Mouse (Mus musculus) E14TG2a.4 (cell line): ENCODE data around the gene Mkrn1.

Experiments
- H3K27me3 ChIP-seq: 2 replicates; pipeline ENCODE4 v1.6.1; 2014; ENCODE audit warnings: low read length, control low read depth; ENCODE audit not compliant: insufficient read depth
- H3K36me3 ChIP-seq: 2 replicates; pipeline ENCODE4 v1.6.1; 2014; ENCODE audit warnings: low read length, control low read depth; ENCODE audit not compliant: insufficient read depth
- H3K4me1 ChIP-seq: replicated peaks from 2 replicates; pipeline ENCODE4 v1.6.1; 2014; ENCODE audit warnings: low read depth, low read length, control low read depth
- H3K4me3 ChIP-seq: replicated peaks from 2 replicates; pipeline ENCODE4 v1.5.1; 2014; ENCODE audit warnings: mild to moderate bottlenecking, low read length
- H3K9me3 ChIP-seq: 2 replicates; pipeline ENCODE4 v1.6.1; 2014; ENCODE audit warnings: low read length, control low read depth
- CTCF ChIP-seq: conservative IDR thresholded peaks from 2 replicates; pipeline ENCODE4 v1.5.1; 2014; ENCODE audit warnings: low read length
- NANOG ChIP-seq: IDR thresholded peaks from 2 replicates; pipeline ENCODE4 v1.6.1; 2014; ENCODE audit warnings: borderline replicate concordance, low read length, mixed read lengths
- POU5F1 ChIP-seq: IDR thresholded peaks from 2 replicates; pipeline ENCODE4 v1.6.1; 2014; ENCODE audit warnings: low read length, borderline replicate concordance

The Mkrn1 gene

GRCm38 (mm10) chr6:39434111-39434885, 14.0 kb upstream of the Mkrn1 start:
- H3K9me3 ChIP-seq = 0 out of 2 replicates have a peak, but pooled peaks cover 3% of the 10 kb centered on the region
- peaks cover 92% of the 10 kb centered on the region for H3K4me1 ChIP-seq
- H3K36me3 ChIP-seq = no peaks in the 10 kb centered on the region
- TF ChIP-seq POU5F1 = no peak
- TF ChIP-seq CTCF = no peak
- TF ChIP-seq NANOG = no peak
- no peak overlapping the region for H3K4me3 ChIP-seq
- H3K27me3 ChIP-seq = no peaks in the 10 kb centered on the region

GRCm38 (mm10) chr6:39433701-39434100, 13.4 kb upstream of the Mkrn1 start:
- H3K27me3 ChIP-seq = no peaks in the 10 kb centered on the region
- TF ChIP-seq POU5F1 (no peak), CTCF (0 out of 2 replicates have a peak, but pooled peaks have one; percentile 5), NANOG (peak; percentile 76; the same call in 1 of the 2 replicates)
- no peak overlapping the region for H3K4me3 ChIP-seq
- H3K4me1 ChIP-seq = peaks cover 92% of the 10 kb centered on the region
- H3K9me3 ChIP-seq = 0 out of 2 replicates have a peak, but pooled peaks cover 3% of the 10 kb centered on the region
- no peaks in the 10 kb centered on the region for H3K36me3 ChIP-seq

- H3K36me3 ChIP-seq = no peaks in the 10 kb centered on the region
- H3K9me3 ChIP-seq = 0 out of 2 replicates have a peak, but pooled peaks cover 3% of the 10 kb centered on the region
- peaks cover 92% of the 10 kb centered on the region for H3K4me1 ChIP-seq
- H3K27me3 ChIP-seq = no peaks in the 10 kb centered on the region
- no peak overlapping the region for H3K4me3 ChIP-seq
- TF ChIP-seq NANOG (peak; percentile 57; the same call in 1 of the 2 replicates), POU5F1 (no peak)
Observed at GRCm38 (mm10) chr6:39433174-39433573, 12.9 kb upstream of the Mkrn1 start.

GRCm38 (mm10) chr6:39430722-39431121, 10.5 kb upstream of the Mkrn1 start:
- no peak for TF ChIP-seq POU5F1
- TF ChIP-seq CTCF = no peak
- TF ChIP-seq NANOG = peak; percentile 52
- H3K9me3 ChIP-seq = 0 out of 2 replicates have a peak, but pooled peaks cover 3% of the 10 kb centered on the region
- H3K27me3 ChIP-seq = no peaks in the 10 kb centered on the region
- H3K4me3 ChIP-seq = peak overlapping the region; percentile 32; the same call in 1 of the 2 replicates
- H3K36me3 ChIP-seq = no peaks in the 10 kb centered on the region
- peaks cover 88% of the 10 kb centered on the region for H3K4me1 ChIP-seq

- no peaks in the 10 kb centered on the region for H3K27me3 ChIP-seq
- H3K4me1 ChIP-seq = peaks cover 88% of the 10 kb centered on the region
- H3K4me3 ChIP-seq = no peak overlapping the region
- TF ChIP-seq POU5F1 (no peak), CTCF (no peak), NANOG (no peak)
- 0 out of 2 replicates have a peak, but pooled peaks cover 3% of the 10 kb centered on the region for H3K9me3 ChIP-seq
- H3K36me3 ChIP-seq = no peaks in the 10 kb centered on the region
Observed at GRCm38 (mm10) chr6:39429007-39429788, 8.9 kb upstream of the Mkrn1 start.

DNA sequence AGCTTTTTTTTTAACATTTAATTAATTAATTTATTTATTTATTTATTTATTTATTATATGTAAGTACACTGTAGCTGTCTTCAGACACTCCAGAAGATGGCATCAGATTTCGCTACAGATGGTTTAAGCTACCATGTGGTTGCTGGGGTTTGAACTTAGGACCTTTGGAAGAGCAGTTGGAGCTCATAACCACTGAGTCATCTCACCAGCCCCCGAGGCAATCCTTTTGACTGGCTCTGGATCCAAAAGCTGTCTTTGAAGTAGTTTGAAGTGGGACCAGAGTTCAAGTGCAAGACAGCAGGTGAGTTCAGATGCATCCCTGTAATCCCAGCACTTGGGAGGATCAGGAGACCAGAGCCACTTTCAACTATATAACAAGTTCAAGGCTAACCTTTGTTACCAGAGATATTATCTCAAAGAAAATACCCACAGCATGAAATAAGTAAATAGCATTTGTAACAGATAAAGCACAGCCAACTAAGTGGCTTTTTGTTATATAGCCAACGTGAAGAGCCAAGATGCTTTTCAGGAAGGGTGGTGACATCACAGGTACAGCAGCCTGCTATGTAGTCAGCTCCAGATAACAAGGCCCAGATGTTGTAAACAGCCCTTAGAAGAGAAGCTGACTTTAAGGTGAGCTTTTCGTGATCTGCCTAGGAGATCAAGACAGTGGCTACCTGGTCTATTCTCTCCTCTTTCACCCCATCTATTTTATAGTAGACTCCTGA, 7.2 kb upstream of the Mkrn1 start:
- Histone ChIP-seq H3K4me3 (0 out of 2 replicates have a peak overlapping the region, but pooled peaks have one; percentile 14), H3K27me3 (no peaks in the 10 kb centered on the region), H3K36me3 (no peaks in the 10 kb centered on the region), H3K4me1 (peaks cover 88% of the 10 kb centered on the region), H3K9me3 (no peaks in the 10 kb centered on the region)
- TF ChIP-seq CTCF (no peak), NANOG (no peak), POU5F1 (no peak)

DNA sequence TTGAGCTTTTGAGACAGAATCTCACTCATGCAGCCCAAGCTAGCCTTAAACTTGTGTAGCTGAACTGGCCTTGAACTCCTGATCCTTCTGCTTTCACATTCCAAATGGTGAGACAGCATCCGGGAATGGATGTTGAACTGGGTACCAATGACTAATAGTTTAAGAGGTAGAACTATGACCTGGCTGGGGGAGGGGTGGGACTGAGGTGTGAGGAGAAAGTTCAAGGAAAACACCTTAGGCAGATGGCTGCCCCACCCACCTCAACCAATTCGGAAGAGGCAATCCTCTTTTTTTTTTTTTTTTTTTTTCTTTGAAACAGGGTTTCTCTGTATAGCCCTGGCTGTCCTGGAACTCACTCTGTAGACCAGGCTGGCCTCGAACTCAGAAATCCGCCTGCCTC, 6.5 kb upstream of the Mkrn1 start:
- TF ChIP-seq NANOG (peak; percentile 56; the same call in 1 of the 2 replicates), CTCF (no peak)
- no peak overlapping the region for H3K4me3 ChIP-seq
- no peaks in the 10 kb centered on the region for H3K9me3 ChIP-seq
- H3K36me3 ChIP-seq = no peaks in the 10 kb centered on the region
- no peaks in the 10 kb centered on the region for H3K27me3 ChIP-seq
- H3K4me1 ChIP-seq = peaks cover 89% of the 10 kb centered on the region

DNA sequence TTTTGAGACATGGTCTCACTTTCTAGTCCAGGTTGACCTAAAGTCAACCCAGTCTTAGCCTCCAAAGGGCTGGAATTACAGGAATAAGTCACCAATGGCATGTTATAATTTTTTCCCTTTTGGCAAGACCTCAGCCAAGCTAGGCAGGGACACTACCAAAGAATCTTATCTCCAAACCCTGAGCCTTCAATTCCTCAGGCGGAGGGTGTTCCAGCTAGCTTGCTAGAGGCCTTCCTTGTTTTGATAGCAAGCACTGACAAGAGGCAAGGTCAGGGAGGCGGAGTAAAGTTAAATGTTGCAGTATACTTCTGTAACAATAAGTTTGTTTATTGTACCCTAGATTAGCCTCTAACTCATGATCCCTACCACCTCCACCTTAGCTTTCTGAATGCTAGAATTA, 4.9 kb upstream of the Mkrn1 start:
- no peak for TF ChIP-seq CTCF
- TF ChIP-seq POU5F1 = no peak
- no peak for TF ChIP-seq NANOG
- Histone ChIP-seq H3K4me1 (peaks cover 87% of the 10 kb centered on the region), H3K36me3 (no peaks in the 10 kb centered on the region), H3K4me3 (no peak overlapping the region), H3K27me3 (no peaks in the 10 kb centered on the region), H3K9me3 (no peaks in the 10 kb centered on the region)
